Mouse (Mus musculus): ENCODE data around the gene Zfp281.

Zfp281 gene

GRCm38 (mm10) chr1:136613300-136613751 lies 11.4 kb upstream of the Zfp281 start:
- no peak for DNase-seq (ENCODE audit: low spot score in 2 of 2)

GRCm38 (mm10) chr1:136614748-136615440 lies 9.8 kb upstream of the Zfp281 start:
- no peak for DNase-seq (ENCODE audit: low spot score in 2 of 2)

- no peak for DNase-seq (ENCODE audit: low spot score in 2 of 2)
These were observed 7.4 kb upstream of the Zfp281 start for GRCm38 (mm10) chr1:136617163-136617788.

- no peak for DNase-seq (ENCODE audit: low spot score in 2 of 2)
These were observed 6.1 kb upstream of the Zfp281 start for GRCm38 (mm10) chr1:136618570-136618969.

- DNase-seq (ENCODE audit: low spot score in 2 of 2) = peak; percentile 42 to 61
These were observed 556 bp downstream of the Zfp281 start for GRCm38 (mm10) chr1:136625019-136625895.

GRCm38 (mm10) chr1:136626141-136626540 lies 1.4 kb downstream of the Zfp281 start:
- no peak for DNase-seq (ENCODE audit: low spot score in 2 of 2)

- DNase-seq (ENCODE audit: low spot score in 2 of 2) = no peak
These were observed 2.1 kb downstream of the Zfp281 start for GRCm38 (mm10) chr1:136626756-136627155.

- no peak for DNase-seq (ENCODE audit: low spot score in 2 of 2)
These were observed 2.9 kb downstream of the Zfp281 start for GRCm38 (mm10) chr1:136627591-136627990.

- no peak for DNase-seq (ENCODE audit: low spot score in 2 of 2)
These were observed 8.2 kb downstream of the Zfp281 start for GRCm38 (mm10) chr1:136632891-136633290.

- DNase-seq (ENCODE audit: low spot score in 2 of 2) = no peak
These were observed 10.9 kb downstream of the Zfp281 start for GRCm38 (mm10) chr1:136635644-136636043.

GRCm38 (mm10) chr1:136636946-136637345 lies 12.2 kb downstream of the Zfp281 start:
- DNase-seq (ENCODE audit: low spot score in 2 of 2) = no peak

GRCm38 (mm10) chr1:136637696-136638095 lies 13.0 kb downstream of the Zfp281 start:
- no peak for DNase-seq (ENCODE audit: low spot score in 2 of 2)

GRCm38 (mm10) chr1:136638211-136638610 lies 13.5 kb downstream of the Zfp281 start:
- no peak for DNase-seq (ENCODE audit: low spot score in 2 of 2)

- no peak for DNase-seq (ENCODE audit: low spot score in 2 of 2)
These were observed 14.0 kb downstream of the Zfp281 start for GRCm38 (mm10) chr1:136638699-136639098.

- no peak for DNase-seq (ENCODE audit: low spot score in 2 of 2)
These were observed 14.5 kb downstream of the Zfp281 start for GRCm38 (mm10) chr1:136639221-136639620.

- DNase-seq (ENCODE audit: low spot score in 2 of 2) = no peak
These were observed 18.0 kb downstream of the Zfp281 start for GRCm38 (mm10) chr1:136642701-136643100.

GRCm38 (mm10) chr1:136644486-136644885 lies 19.8 kb downstream of the Zfp281 start:
- no peak for DNase-seq (ENCODE audit: low spot score in 2 of 2)

- DNase-seq (ENCODE audit: low spot score in 2 of 2) = no peak
These were observed 21.3 kb downstream of the Zfp281 start for GRCm38 (mm10) chr1:136645849-136646625.

- DNase-seq (ENCODE audit: low spot score in 2 of 2) = no peak
These were observed 27.4 kb downstream of the Zfp281 start for GRCm38 (mm10) chr1:136652066-136652465.

- no peak for DNase-seq (ENCODE audit: low spot score in 2 of 2)
These were observed 28.8 kb downstream of the Zfp281 start for GRCm38 (mm10) chr1:136653526-136653925.

- no peak for DNase-seq (ENCODE audit: low spot score in 2 of 2)
These were observed 29.7 kb downstream of the Zfp281 start for GRCm38 (mm10) chr1:136654385-136654784.

- no peak for DNase-seq (ENCODE audit: low spot score in 2 of 2)
These were observed 31.9 kb downstream of the Zfp281 start for GRCm38 (mm10) chr1:136656619-136657018.

All from urinary bladder, postnatal 4 days (tissue).